Mouse (Mus musculus) liver, adult 2 months (tissue): Measurements from ENCODE around the gene Hoxa7. TPM values are rescaled to one million over a fixed set of nuclear protein-coding genes. Genes with fewer than 3 reads are reported as not detected.

Experiments used
- DNase-seq: peaks from one replicate; pipeline ENCODE4 v3.0.0-alpha.2; 2011; ENCODE audit warnings: low read depth, low spot score; ENCODE audit errors: extremely low read depth
- H3K27ac ChIP-seq: fragments of 200-500 bp; replicated peaks from 2 replicates; pipeline ENCODE4 v1.5.1; 2012; ENCODE audit warnings: low read depth, mild to moderate bottlenecking, control low read depth, inconsistent platforms, low read length; ENCODE audit not compliant: insufficient read depth
- H3K27me3 ChIP-seq: fragments of 200-500 bp; 2 replicates; pipeline ENCODE4 v1.6.1; 2012; ENCODE audit warnings: mild to moderate bottlenecking, moderate library complexity, low read length, inconsistent platforms; ENCODE audit not compliant: control insufficient read depth, insufficient read depth
- H3K36me3 ChIP-seq: fragments of 200-500 bp; 2 replicates; pipeline ENCODE4 v1.6.1; 2012; ENCODE audit warnings: low read length, inconsistent platforms; ENCODE audit not compliant: control insufficient read depth, insufficient read depth
- H3K4me1 ChIP-seq: fragments of 200-500 bp; 2 replicates; pipeline ENCODE4 v1.6.1; 2011; ENCODE audit warnings: low read length; ENCODE audit not compliant: control insufficient read depth, insufficient read depth
- H3K4me3 ChIP-seq: fragments of 200-500 bp; 2 replicates; pipeline ENCODE4 v1.5.1; 2011; ENCODE audit warnings: low read depth, mild to moderate bottlenecking, control low read depth, low read length, moderate library complexity; ENCODE audit not compliant: insufficient read depth
- H3K79me2 ChIP-seq: fragments of 200-500 bp; 2 replicates; pipeline ENCODE4 v1.6.1; 2012; ENCODE audit warnings: inconsistent platforms, mild to moderate bottlenecking, low read length, moderate library complexity; ENCODE audit not compliant: control insufficient read depth, insufficient read depth
- H3K9ac ChIP-seq: fragments of 200-500 bp; 2 replicates; pipeline ENCODE4 v1.6.1; 2012; ENCODE audit warnings: low read depth, mild to moderate bottlenecking, control low read depth, inconsistent platforms, low read length
- CTCF ChIP-seq: fragments of 200-500 bp; IDR thresholded peaks from 2 replicates; pipeline ENCODE4 v1.5.1; 2011; ENCODE audit warnings: low read depth, low read length, control low read depth
- POLR2A ChIP-seq: fragments of 200-500 bp; IDR thresholded peaks from 2 replicates; pipeline ENCODE4 v1.6.1; 2011; ENCODE audit warnings: low read length, control low read depth; ENCODE audit not compliant: insufficient read depth; ENCODE audit errors: extremely low read depth
- WGBS: fragments of 180-500 bp; shearing (Covaris S2); methylation state at CpG from one replicate; pipeline ENCODE4 v1.1.7; 2018; 5-methylcytosine and 5-hydroxymethylcytosine counted together
- polyA plus RNA-seq: library from polyadenylated mRNA; depleted of rRNA; stranded (reverse); fragments of >200 nt; gene quantifications from 2 replicates; pipeline ENCODE4 v1.2.3, GENCODE M21; 2012
- total RNA-seq: library from RNA; depleted of rRNA; stranded (reverse); fragments of >200 nt; gene quantifications from 2 replicates; pipeline ENCODE4 v1.2.3, GENCODE M21; 2014

Gene Hoxa7
- total and polyA plus RNA-seq, 2 experiments, result 0.04 TPM; not detected in 1

DNA sequence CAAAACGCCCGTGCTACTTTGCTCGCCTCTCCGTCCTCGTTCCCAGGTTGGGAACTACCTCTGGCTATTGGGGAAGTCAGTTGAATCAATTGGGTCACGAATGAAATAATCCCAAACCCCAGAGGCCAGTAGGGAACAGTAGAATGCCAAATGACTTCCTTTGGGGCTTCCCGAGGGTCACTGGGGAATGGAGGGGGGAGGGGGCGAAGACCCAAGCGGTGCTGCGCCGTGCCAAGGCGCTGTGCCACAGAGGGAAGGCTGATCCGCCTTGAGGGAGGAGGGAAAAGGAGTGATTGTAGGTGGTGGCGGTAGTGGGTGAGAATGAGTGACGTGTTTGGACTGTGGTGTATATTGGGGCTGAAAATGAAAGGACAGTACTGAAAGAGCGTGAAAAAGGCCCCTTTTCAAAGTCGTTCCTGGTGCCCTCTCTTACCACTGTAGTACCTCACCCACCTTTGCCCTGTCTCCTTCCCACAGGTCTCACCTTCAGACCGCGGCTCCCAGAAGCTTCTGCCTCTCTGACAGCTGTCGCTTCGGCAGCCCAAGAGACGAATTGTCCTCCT is 9.0 kb downstream of the Hoxa7 start:
- DNase-seq, result no peak
- no peaks in the 10 kb centered on the region for H3K36me3 ChIP-seq
- H3K27ac ChIP-seq, result no peak overlapping the region
- no peaks in the 10 kb centered on the region for H3K79me2 ChIP-seq
- TF ChIP-seq CTCF (no peak), POLR2A (no peak)
- H3K4me3 ChIP-seq, result peak overlapping the region; percentile 34; the same call in 1 of the 2 replicates
- H3K4me1 ChIP-seq, result no peaks in the 10 kb centered on the region
- H3K27me3 ChIP-seq, result peaks cover 55% of the 10 kb centered on the region
- 5% methylated on average over 22 of the region's 22 CpGs for WGBS
- H3K9ac ChIP-seq, result no peak overlapping the region

- Histone ChIP-seq H3K27ac (no peak overlapping the region), H3K27me3 (peaks cover 48% of the 10 kb centered on the region), H3K9ac (no peak overlapping the region)
Observed at GRCm38 (mm10) chr6:52211961-52212360, 9.7 kb downstream of the Hoxa7 start.

DNA sequence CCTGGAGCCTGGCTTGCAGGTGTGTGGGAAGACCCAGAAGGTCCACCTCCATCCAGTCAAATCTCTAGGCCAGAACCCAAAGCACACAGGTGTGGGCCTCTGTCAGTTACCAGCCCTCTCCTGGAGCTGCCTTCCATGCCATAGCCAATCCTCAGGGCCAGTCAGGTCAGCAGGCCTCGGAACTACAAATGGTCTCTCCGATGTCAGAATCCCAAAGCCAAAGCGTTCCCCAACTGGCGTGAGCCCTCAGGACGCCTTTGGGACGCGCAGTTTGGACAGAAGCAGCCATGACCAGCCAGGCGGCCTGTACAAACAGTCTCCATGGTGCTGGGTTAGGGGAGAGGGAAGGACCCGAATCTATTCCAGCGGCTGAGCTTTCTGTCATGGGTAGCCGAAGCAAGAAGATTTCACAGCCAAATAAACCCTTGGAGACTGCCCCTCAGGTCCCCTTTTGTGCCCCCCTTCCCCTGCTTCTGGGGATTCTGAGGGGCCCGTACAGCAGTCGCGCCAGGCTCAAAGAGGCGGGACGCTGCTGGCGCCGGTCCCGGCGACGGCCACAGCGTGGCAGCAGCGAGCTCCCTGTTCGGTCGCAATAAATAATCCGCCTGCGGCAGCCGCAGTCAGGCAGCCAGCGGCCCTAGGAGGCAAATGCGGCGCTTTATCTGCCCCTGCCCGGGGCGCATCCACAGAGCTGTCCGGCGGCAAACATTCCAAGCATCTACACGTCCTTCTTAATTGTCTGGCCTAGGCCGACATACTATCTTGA is 10.3 kb downstream of the Hoxa7 start:
- H3K36me3 ChIP-seq, result no peaks in the 10 kb centered on the region
- WGBS, result 3% methylated on average over 37 of the region's 37 CpGs

More at GRCm38 (mm10) chr6:52211961-52212360, 9.7 kb downstream of the Hoxa7 start:
- Histone ChIP-seq H3K4me3 (no peak overlapping the region), H3K79me2 (no peaks in the 10 kb centered on the region), H3K36me3 (no peaks in the 10 kb centered on the region), H3K4me1 (no peaks in the 10 kb centered on the region)
- WGBS, result 8% methylated on average over 13 of the region's 13 CpGs
- DNase-seq, result no peak
- TF ChIP-seq CTCF, result no peak

DNA sequence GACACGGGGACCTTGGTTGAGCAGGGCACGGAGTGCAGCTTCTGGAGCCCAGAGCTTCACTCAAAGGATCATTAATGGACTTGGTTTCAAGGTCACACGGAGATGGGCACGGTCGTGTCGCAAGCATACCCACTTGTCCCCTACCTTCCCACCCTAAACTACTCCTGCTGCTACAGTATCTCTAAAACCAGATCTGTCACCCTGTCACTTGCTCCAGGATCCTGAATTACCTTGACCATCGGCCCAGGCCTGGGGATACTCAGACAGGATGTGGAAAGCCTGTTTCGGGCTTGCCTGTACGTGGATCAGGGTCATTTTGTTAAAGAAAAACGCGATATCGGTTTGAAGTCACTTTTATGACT is 12.0 kb downstream of the Hoxa7 start:
- DNase-seq, result no peak
- Histone ChIP-seq H3K4me1 (no peaks in the 10 kb centered on the region; the same call in 1 of the 2 replicates), H3K36me3 (no peaks in the 10 kb centered on the region), H3K27me3 (peaks cover 42% of the 10 kb centered on the region), H3K9ac (no peak overlapping the region), H3K79me2 (no peaks in the 10 kb centered on the region), H3K27ac (no peak overlapping the region), H3K4me3 (no peak overlapping the region)
- TF ChIP-seq CTCF, result no peak
- no peak for TF ChIP-seq POLR2A
- WGBS, result 23% methylated on average over 12 of the region's 12 CpGs

More for the DNA sequence above, 10.3 kb downstream of the Hoxa7 start:
- H3K79me2 ChIP-seq, result no peaks in the 10 kb centered on the region
- H3K4me1 ChIP-seq, result no peaks in the 10 kb centered on the region
- H3K9ac ChIP-seq, result no peak overlapping the region
- no peak overlapping the region for H3K27ac ChIP-seq
- TF ChIP-seq POLR2A, result no peak
- TF ChIP-seq CTCF, result peak; percentile 84
- DNase-seq, result no peak
- peaks cover 46% of the 10 kb centered on the region for H3K27me3 ChIP-seq
- H3K4me3 ChIP-seq, result no peak overlapping the region

DNA sequence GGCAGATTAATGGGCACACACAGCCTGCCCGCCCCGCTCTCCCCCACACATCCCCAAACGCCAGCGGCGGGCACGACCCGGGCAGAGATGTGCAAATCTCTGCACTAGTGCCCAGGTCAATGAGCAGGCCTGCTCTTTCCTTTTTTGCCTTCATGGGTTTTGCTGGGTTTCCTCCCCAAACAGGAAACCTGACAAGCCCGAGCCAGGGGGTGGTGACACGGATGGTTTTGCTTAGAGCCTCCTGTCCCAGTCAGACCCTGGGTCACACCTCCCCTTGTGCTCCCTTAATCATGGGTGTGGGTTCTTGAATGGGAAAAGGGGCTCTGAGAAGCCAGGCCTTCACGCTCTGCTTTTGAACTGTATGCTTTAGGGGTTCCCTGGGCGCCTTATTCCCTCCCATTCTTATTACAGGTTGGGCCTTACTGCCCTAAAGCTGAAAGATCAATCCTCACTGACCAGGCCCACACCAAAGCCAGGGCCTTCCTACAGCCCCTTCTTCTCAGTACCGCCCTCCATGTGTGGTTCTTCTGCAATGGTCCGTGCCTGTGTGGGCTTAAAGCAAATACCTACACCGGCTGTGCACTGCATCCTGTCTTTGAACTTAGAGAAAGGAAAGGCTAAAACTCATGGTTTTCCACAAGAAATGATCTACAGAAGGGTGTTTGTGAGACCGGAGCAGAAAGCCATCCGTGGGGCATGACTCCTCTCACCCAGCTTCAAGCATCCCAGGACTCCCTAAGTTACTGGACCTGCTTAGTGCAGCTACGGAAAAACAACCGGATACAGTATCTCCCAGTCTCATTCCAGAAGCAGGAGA is 12.6 kb downstream of the Hoxa7 start:
- no peaks in the 10 kb centered on the region; the same call in 1 of the 2 replicates for H3K4me1 ChIP-seq
- H3K9ac ChIP-seq, result no peak overlapping the region
- H3K79me2 ChIP-seq, result no peaks in the 10 kb centered on the region
- peaks cover 43% of the 10 kb centered on the region for H3K27me3 ChIP-seq
- no peak for TF ChIP-seq CTCF
- no peak for TF ChIP-seq POLR2A
- no peak for DNase-seq
- no peak overlapping the region for H3K27ac ChIP-seq
- 17% methylated on average over 18 of the region's 18 CpGs for WGBS
- no peaks in the 10 kb centered on the region for H3K36me3 ChIP-seq
- H3K4me3 ChIP-seq, result no peak overlapping the region
